Mouse (Mus musculus) hindbrain, embryonic 10.5 days (tissue): ENCODE results near the gene Kcmf1. TPM values are rescaled to one million over a fixed set of nuclear protein-coding genes. Genes with fewer than 3 reads are reported as not detected.

Experiments used
- DNase-seq: peaks from one replicate; pipeline ENCODE4 v3.0.0-alpha.2; 2017; ENCODE audit warnings: low spot score
- H3K27ac ChIP-seq: fragments of 300-500 bp; sonication (generic); 2 replicates; pipeline ENCODE4 v1.5.1; 2016; ENCODE audit warnings: mild to moderate bottlenecking, moderate library complexity
- H3K27me3 ChIP-seq: fragments of 300-500 bp; sonication (generic); 2 replicates; pipeline ENCODE4 v1.6.1; 2016; ENCODE audit warnings: mild to moderate bottlenecking; ENCODE audit not compliant: poor library complexity, insufficient read depth, severe bottlenecking
- H3K36me3 ChIP-seq: fragments of 300-500 bp; sonication (generic); 2 replicates; pipeline ENCODE4 v1.6.1; 2016; ENCODE audit warnings: mild to moderate bottlenecking, moderate library complexity
- H3K4me1 ChIP-seq: fragments of 300-500 bp; sonication (generic); replicated peaks from 2 replicates; pipeline ENCODE4 v1.6.1; 2016; ENCODE audit warnings: mild to moderate bottlenecking
- H3K4me3 ChIP-seq: fragments of 300-500 bp; sonication (generic); 2 replicates; pipeline ENCODE4 v1.5.1; 2016; ENCODE audit warnings: mild to moderate bottlenecking, moderate library complexity
- H3K9me3 ChIP-seq: fragments of 300-500 bp; sonication (generic); 2 replicates; pipeline ENCODE4 v1.6.1; 2016; ENCODE audit warnings: mild to moderate bottlenecking, moderate library complexity
- WGBS: fragments of 180-500 bp; shearing (Covaris S2); methylation state at CpG from one replicate; pipeline ENCODE4 v1.1.7; 2016; 5-methylcytosine and 5-hydroxymethylcytosine counted together
- polyA plus RNA-seq: library from polyadenylated mRNA; unstranded; fragments of >200 nt; fragmentation: Nextera tagmentation; extraction: Ambion mirVana; gene quantifications from 2 replicates; pipeline ENCODE4 v1.2.1, GENCODE M21; 2016

Kcmf1 gene
- polyA plus RNA-seq, 1 experiment from 2014 or later, result 24.2 TPM

GRCm38 (mm10) chr6:72825762-72826161 lies 74.0 kb downstream of the Kcmf1 start:
- DNase-seq, result no peak
- Histone ChIP-seq H3K27ac (0 out of 2 replicates have a peak overlapping the region, but pooled peaks have one; percentile 84), H3K36me3 (no peaks in the 10 kb centered on the region), H3K27me3 (peaks cover 17% of the 10 kb centered on the region), H3K9me3 (no peaks in the 10 kb centered on the region), H3K4me1 (peaks cover 16% of the 10 kb centered on the region), H3K4me3 (peak overlapping the region; percentile 51; the same call in 1 of the 2 replicates)
- 53% methylated on average over 9 of the region's 9 CpGs for WGBS

DNA sequence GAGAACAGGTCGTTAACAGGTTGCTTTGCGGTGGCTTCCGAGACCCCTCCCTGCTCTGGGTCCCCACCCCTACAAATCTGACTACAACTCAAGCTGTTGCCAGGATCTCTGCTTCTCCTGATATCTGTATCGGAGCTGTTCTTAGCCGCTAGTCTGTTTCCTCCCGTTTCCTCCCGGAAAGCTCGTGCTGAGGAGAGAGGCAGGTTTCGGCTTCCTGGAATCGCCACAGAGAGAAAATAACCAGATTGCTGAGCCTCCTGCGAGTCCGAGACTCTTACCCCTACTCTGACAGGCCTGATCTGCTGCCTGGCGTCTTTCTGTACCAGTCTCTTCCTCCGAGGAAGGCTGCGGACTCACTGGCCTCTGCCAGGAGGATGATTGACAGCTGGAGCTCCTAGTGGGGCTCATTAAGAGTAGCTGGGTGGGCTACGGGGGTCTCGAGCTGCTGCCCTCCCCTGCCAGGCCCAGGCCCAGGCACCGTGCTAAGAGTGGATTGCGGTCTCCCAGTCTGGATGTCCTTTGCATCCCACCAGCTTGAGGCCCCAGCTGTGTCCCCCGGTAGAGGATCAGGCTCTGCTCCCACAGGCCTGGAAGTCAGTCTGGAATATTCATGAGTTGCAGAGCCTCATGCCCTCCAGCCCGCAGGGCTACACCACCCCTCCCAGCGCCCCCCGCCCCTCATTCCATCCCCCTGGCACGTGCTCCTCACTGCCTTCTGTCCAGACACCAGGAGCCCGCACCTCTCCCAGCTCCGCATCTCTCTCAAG lies 74.6 kb downstream of the Kcmf1 start:
- Histone ChIP-seq H3K36me3 (no peaks in the 10 kb centered on the region), H3K4me1 (peaks cover 16% of the 10 kb centered on the region), H3K27me3 (peaks cover 17% of the 10 kb centered on the region), H3K4me3 (peak overlapping the region; percentile 51), H3K27ac (peak overlapping the region; percentile 84), H3K9me3 (no peaks in the 10 kb centered on the region)
- WGBS, result 4% methylated on average over 26 of the region's 26 CpGs
- peak; percentile 64 for DNase-seq

DNA sequence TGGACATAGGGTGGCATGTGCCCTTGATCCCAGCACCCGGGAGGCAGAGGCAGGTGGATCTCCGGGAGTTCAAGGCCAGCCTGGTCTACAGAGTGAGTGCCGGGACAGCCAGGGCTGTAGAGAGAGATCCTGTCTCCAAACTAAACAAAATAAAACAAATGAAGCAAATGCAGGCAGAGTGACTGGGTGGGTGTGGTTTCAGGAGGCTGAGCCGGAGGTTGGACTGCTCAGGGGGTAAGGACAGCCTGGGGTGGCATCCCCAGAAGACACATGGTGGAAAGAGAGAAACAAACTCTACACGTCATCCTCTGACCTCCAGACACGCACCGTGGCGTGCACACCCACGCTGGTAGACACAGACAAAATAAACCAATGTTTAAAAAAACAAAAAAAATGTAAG lies 86.3 kb downstream of the Kcmf1 start:
- no peaks in the 10 kb centered on the region for H3K9me3 ChIP-seq
- no peak overlapping the region for H3K27ac ChIP-seq
- H3K4me1 ChIP-seq, result no peaks in the 10 kb centered on the region
- DNase-seq, result no peak
- 77% methylated on average over 9 of the region's 9 CpGs for WGBS
- no peak overlapping the region for H3K4me3 ChIP-seq
- H3K27me3 ChIP-seq, result no peaks in the 10 kb centered on the region
- H3K36me3 ChIP-seq, result no peaks in the 10 kb centered on the region

- Histone ChIP-seq H3K4me1 (no peaks in the 10 kb centered on the region), H3K27me3 (no peaks in the 10 kb centered on the region), H3K27ac (no peak overlapping the region), H3K36me3 (no peaks in the 10 kb centered on the region), H3K9me3 (no peaks in the 10 kb centered on the region), H3K4me3 (no peak overlapping the region)
- no peak for DNase-seq
- WGBS, result 75% methylated on average over 7 of the region's 7 CpGs
Observed at GRCm38 (mm10) chr6:72810248-72810647, 89.5 kb downstream of the Kcmf1 start.

- H3K27me3 ChIP-seq, result no peaks in the 10 kb centered on the region
- no peaks in the 10 kb centered on the region for H3K4me1 ChIP-seq
- H3K4me3 ChIP-seq, result no peak overlapping the region
- 79% methylated on average over 4 of the region's 4 CpGs for WGBS
- H3K27ac ChIP-seq, result no peak overlapping the region
- DNase-seq, result no peak
- H3K9me3 ChIP-seq, result no peaks in the 10 kb centered on the region
- H3K36me3 ChIP-seq, result no peaks in the 10 kb centered on the region
Observed at GRCm38 (mm10) chr6:72809522-72810149, 90.1 kb downstream of the Kcmf1 start.

- Histone ChIP-seq H3K27ac (no peak overlapping the region), H3K36me3 (no peaks in the 10 kb centered on the region), H3K4me1 (no peaks in the 10 kb centered on the region), H3K9me3 (no peaks in the 10 kb centered on the region), H3K4me3 (no peak overlapping the region), H3K27me3 (no peaks in the 10 kb centered on the region)
- 74% methylated on average over 3 of the region's 3 CpGs for WGBS
- DNase-seq, result no peak
Observed at GRCm38 (mm10) chr6:72808342-72808741, 91.4 kb downstream of the Kcmf1 start.

- Histone ChIP-seq H3K27me3 (no peaks in the 10 kb centered on the region), H3K36me3 (no peaks in the 10 kb centered on the region), H3K4me1 (no peaks in the 10 kb centered on the region), H3K27ac (no peak overlapping the region), H3K9me3 (no peaks in the 10 kb centered on the region), H3K4me3 (no peak overlapping the region)
- no peak for DNase-seq
- 90% methylated on average over 6 of the region's 6 CpGs for WGBS
Observed at GRCm38 (mm10) chr6:72803669-72804068, 96.1 kb downstream of the Kcmf1 start.

GRCm38 (mm10) chr6:72802119-72802518 lies 97.7 kb downstream of the Kcmf1 start:
- 91% methylated on average over 6 of the region's 6 CpGs for WGBS
- Histone ChIP-seq H3K4me1 (no peaks in the 10 kb centered on the region), H3K36me3 (no peaks in the 10 kb centered on the region), H3K27ac (no peak overlapping the region), H3K27me3 (no peaks in the 10 kb centered on the region), H3K4me3 (no peak overlapping the region), H3K9me3 (no peaks in the 10 kb centered on the region)
- no peak for DNase-seq

- Histone ChIP-seq H3K36me3 (no peaks in the 10 kb centered on the region), H3K4me3 (no peak overlapping the region), H3K27me3 (no peaks in the 10 kb centered on the region), H3K4me1 (no peaks in the 10 kb centered on the region), H3K27ac (no peak overlapping the region), H3K9me3 (no peaks in the 10 kb centered on the region)
- 43% methylated on average over 2 of the region's 2 CpGs for WGBS
- DNase-seq, result no peak
Observed at GRCm38 (mm10) chr6:72800641-72801040, 99.1 kb downstream of the Kcmf1 start.

GRCm38 (mm10) chr6:72797763-72798162 lies 102.0 kb downstream of the Kcmf1 start:
- Histone ChIP-seq H3K9me3 (no peaks in the 10 kb centered on the region), H3K27ac (no peak overlapping the region), H3K4me3 (no peak overlapping the region), H3K4me1 (0 out of 2 replicates have a peak, but pooled peaks cover 5% of the 10 kb centered on the region), H3K36me3 (no peaks in the 10 kb centered on the region), H3K27me3 (no peaks in the 10 kb centered on the region)
- no peak for DNase-seq

- H3K27me3 ChIP-seq, result peaks cover 4% of the 10 kb centered on the region; the same call in 1 of the 2 replicates
- no peak for DNase-seq
- no peak overlapping the region for H3K4me3 ChIP-seq
- peak overlapping the region; percentile 35 for H3K27ac ChIP-seq
- WGBS, result 50% methylated on average over 16 of the region's 16 CpGs
- 0 out of 2 replicates have a peak, but pooled peaks cover 5% of the 10 kb centered on the region for H3K4me1 ChIP-seq
- H3K36me3 ChIP-seq, result no peaks in the 10 kb centered on the region
- H3K9me3 ChIP-seq, result no peaks in the 10 kb centered on the region
Observed at GRCm38 (mm10) chr6:72795444-72795843, 104.3 kb downstream of the Kcmf1 start.

- Histone ChIP-seq H3K27ac (no peak overlapping the region), H3K36me3 (no peaks in the 10 kb centered on the region), H3K27me3 (peaks cover 6% of the 10 kb centered on the region; the same call in 1 of the 2 replicates), H3K9me3 (no peaks in the 10 kb centered on the region), H3K4me1 (0 out of 2 replicates have a peak, but pooled peaks cover 5% of the 10 kb centered on the region), H3K4me3 (no peak overlapping the region)
- WGBS, result 39% methylated on average over 7 of the region's 7 CpGs
- DNase-seq, result no peak
Observed at GRCm38 (mm10) chr6:72794870-72795269, 104.9 kb downstream of the Kcmf1 start.

DNA sequence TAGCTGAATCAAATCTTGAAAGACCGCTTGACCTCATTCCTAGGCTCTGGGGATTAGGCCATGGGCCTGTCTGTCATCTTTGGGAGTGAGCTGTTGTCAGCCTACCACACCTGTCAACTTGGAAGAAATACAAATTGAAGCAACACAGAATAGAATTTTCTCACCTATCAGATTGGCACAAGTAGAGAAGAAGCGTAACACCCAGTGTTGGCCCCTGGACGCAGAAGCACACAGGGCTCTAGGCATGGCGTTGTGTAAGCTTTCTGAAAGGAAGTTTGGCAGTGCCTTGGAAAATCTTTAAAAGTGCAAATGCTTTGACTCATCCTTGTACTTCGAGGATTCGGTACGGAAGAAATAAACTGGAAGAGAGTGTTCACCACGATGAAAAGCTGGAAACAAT lies 107.1 kb downstream of the Kcmf1 start:
- Histone ChIP-seq H3K4me3 (no peak overlapping the region), H3K27ac (no peak overlapping the region), H3K9me3 (no peaks in the 10 kb centered on the region), H3K27me3 (peaks cover 6% of the 10 kb centered on the region; the same call in 1 of the 2 replicates), H3K36me3 (no peaks in the 10 kb centered on the region), H3K4me1 (peaks cover 15% of the 10 kb centered on the region)
- no peak for DNase-seq
- 95% methylated on average over 8 of the region's 8 CpGs for WGBS
